Mouse (Mus musculus) heart, adult 8-10 months (tissue): ENCODE results near the gene P2rx5. TPM values are rescaled to one million over a fixed set of nuclear protein-coding genes. Genes with fewer than 3 reads are reported as not detected.

Experiments used
- total RNA-seq, 4 experiments: library from RNA; stranded (reverse); gene quantifications; 2 replicates each; pipeline ENCODE4 v1.2.4; 2022

Gene P2rx5
- total RNA-seq, 4 experiments from 2014 or later = 14.2 to 19.7 (median 16.6) TPM

Other genes starting within 250 kb of the P2rx5 start
- gene Atp2a3, start 199.3 kb upstream of the P2rx5 start, total RNA-seq = 10 to 100 TPM in 3 of 4 experiments, 1 to 10 TPM in 1; 9.5 to 12.4 (median 11.2) TPM
- gene P2rx1, start 161.3 kb upstream of the P2rx5 start, total RNA-seq = under 1 TPM; 0.35 to 0.49 (median 0.43) TPM
- gene Camkk1, start 141.4 kb upstream of the P2rx5 start, total RNA-seq = under 1 TPM; 0.53 to 0.84 (median 0.74) TPM
- 1 to 10 TPM; 5.4 to 6.6 (median 5.6) TPM for gene Ncbp3, start 112.6 kb upstream of the P2rx5 start, total RNA-seq
- gene Itgae, start 69.8 kb upstream of the P2rx5 start, total RNA-seq = under 1 TPM in 2 of 4 experiments, not detected in 2; 0.22 to 0.38 TPM
- under 1 TPM; 0.08 to 0.37 (median 0.14) TPM for gene Haspin, start 22.1 kb upstream of the P2rx5 start, total RNA-seq
- 10 to 100 TPM; 80.9 to 93.8 (median 89.9) TPM for gene Emc6, start 16.6 kb downstream of the P2rx5 start, total RNA-seq
- 10 to 100 TPM; 36.7 to 52.6 (median 46.8) TPM for gene Tax1bp3, start 16.7 kb downstream of the P2rx5 start, total RNA-seq
- 1 to 10 TPM; 7.5 to 10.0 (median 9.6) TPM for gene Ctns, start 38.6 kb downstream of the P2rx5 start, total RNA-seq
- gene Shpk, start 39.0 kb downstream of the P2rx5 start, total RNA-seq = 1 to 10 TPM in 3 of 4 experiments, under 1 TPM in 1; 0.68 to 1.7 (median 1.4) TPM
- under 1 TPM in 1 of 4 experiments, not detected in 3; 0.09 TPM for gene Trpv1, start 73.9 kb downstream of the P2rx5 start, total RNA-seq
- gene Trpv3, start 107.0 kb downstream of the P2rx5 start, total RNA-seq = under 1 TPM in 2 of 4 experiments, not detected in 2; 0.06 TPM
- 1 to 10 TPM; 2.5 to 3.4 (median 2.8) TPM for gene Aspa, start 169.2 kb downstream of the P2rx5 start, total RNA-seq
- gene Gm49340, start 169.3 kb downstream of the P2rx5 start, total RNA-seq = not detected
- gene Spata22, start 169.3 kb downstream of the P2rx5 start, total RNA-seq = not detected
- not detected for gene Olfr20, start 190.4 kb downstream of the P2rx5 start, total RNA-seq
- gene Olfr376, start 210.8 kb downstream of the P2rx5 start, total RNA-seq = not detected
- gene Olfr1, start 239.2 kb downstream of the P2rx5 start, total RNA-seq = not detected